In genomic region chr16:76837450-76837849, GRCm38 (mm10) we compare ENCODE assay signal across 18 mouse cellular contexts.
"Had no signal": no experiment of that assay in that cellular context is flagged by ENCODE, and none has a peak within 500 bp of the region (broad histone marks: within the 10 kb centered on the region; RNA-seq: fewer than 3 reads in every experiment).

No protein-coding gene starts in this region.

- DNase-seq: liver, postnatal 0 days; lung, adult 2 months; lung, postnatal 14 days; lung, postnatal 36 days; right cerebral cortex, postnatal 25 days; thymus, adult 2 months; thymus, postnatal 25 days; thymus, postnatal 4 days had no signal

- ATAC-seq: liver, postnatal 0 days; lung, postnatal 0 days; midbrain, embryonic 13.5 days; midbrain, embryonic 15.5 days had no signal

- H3K27ac ChIP-seq: lung, embryonic 15.5 days; macrophage; midbrain, embryonic 13.5 days; midbrain, embryonic 15.5 days; neural tube, embryonic 12.5 days; stomach, embryonic 15.5 days; stomach, postnatal 0 days had no signal

- H3K4me1 ChIP-seq: lung, embryonic 15.5 days; megakaryocyte, embryonic 14.5 days; midbrain, embryonic 13.5 days; midbrain, embryonic 15.5 days; neural tube, embryonic 12.5 days; stomach, embryonic 15.5 days had no signal

- H3K4me3 ChIP-seq: lung, embryonic 15.5 days; megakaryocyte, embryonic 14.5 days; midbrain, embryonic 13.5 days; midbrain, embryonic 15.5 days; neural tube, embryonic 12.5 days; stomach, embryonic 15.5 days had no signal

- H3K4me2 ChIP-seq: lung, embryonic 15.5 days; midbrain, embryonic 11.5 days; midbrain, embryonic 13.5 days; midbrain, embryonic 15.5 days; neural tube, embryonic 12.5 days; stomach, embryonic 15.5 days had no signal

- H3K36me3 ChIP-seq: lung, embryonic 15.5 days; midbrain, embryonic 13.5 days; midbrain, embryonic 15.5 days; neural tube, embryonic 12.5 days; stomach, embryonic 15.5 days had no signal

- H3K9me3 ChIP-seq: lung, embryonic 15.5 days; megakaryocyte, embryonic 14.5 days; midbrain, embryonic 13.5 days; midbrain, embryonic 15.5 days; neural tube, embryonic 12.5 days; stomach, embryonic 15.5 days had no signal

- H3K27me3 ChIP-seq: lung, embryonic 15.5 days; megakaryocyte, embryonic 14.5 days; midbrain, embryonic 13.5 days; midbrain, embryonic 15.5 days; neural tube, embryonic 12.5 days; stomach, embryonic 15.5 days had no signal

- H3K9ac ChIP-seq: liver, postnatal 0 days; lung, embryonic 15.5 days; midbrain, embryonic 13.5 days; midbrain, embryonic 15.5 days; neural tube, embryonic 12.5 days; stomach, embryonic 15.5 days had no signal
